Mouse (Mus musculus) kidney, postnatal 36 days (tissue): ENCODE results near the gene Tas2r126.
"Not testable (repeated sequence)": the region's sequence is repeated elsewhere in the genome, so short reads cannot be mapped to it uniquely, and the experiment has no call there.

ENCODE experiments used
- DNase-seq, 2 experiments: peaks; one replicate each; pipeline ENCODE4 v3.0.0; 2021 to 2022; ENCODE audit warnings: mixed read lengths in 2 of 2

Tas2r126 gene

DNA sequence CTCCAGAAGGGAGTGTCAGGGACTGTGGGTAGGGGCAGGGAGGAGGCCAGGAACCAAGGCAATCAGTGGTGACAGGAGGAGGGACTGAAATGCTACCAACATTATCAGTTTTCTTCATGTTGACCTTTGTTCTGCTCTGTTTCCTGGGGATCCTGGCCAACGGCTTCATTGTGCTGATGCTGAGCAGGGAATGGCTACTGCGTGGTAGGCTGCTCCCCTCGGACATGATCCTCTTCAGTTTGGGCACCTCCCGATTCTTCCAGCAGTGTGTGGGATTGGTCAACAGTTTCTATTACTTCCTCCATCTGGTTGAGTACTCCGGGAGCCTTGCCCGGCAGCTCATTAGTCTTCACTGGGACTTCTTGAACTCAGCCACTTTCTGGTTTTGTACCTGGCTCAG, at the start of gene Tas2r126:
Gene Tas2r126 (plus strand): TSS at position 90 of the 400 bp plus-strand sequence.
- peak; percentile 22 to 24 for DNase-seq

DNA sequence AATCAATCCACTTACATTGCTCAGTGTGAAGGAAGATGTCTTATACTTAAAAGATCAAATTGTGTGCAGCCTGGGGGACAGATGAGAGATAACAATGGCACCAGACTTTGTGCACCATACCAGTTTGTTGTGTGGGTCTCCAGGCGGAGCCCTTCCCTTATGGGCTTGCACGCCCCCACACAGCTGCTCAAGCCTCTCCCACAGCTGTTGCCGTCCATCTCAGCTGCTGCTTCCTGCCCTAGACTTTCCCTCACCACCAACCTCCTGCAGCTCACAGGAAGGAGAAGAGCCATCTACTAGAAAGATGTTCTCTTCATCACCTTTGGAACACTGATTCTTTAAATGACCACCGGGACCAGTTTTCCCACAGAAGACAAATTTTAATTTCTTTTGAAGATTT, 48.7 kb upstream of the Tas2r126 start:
- DNase-seq: no peak

DNA sequence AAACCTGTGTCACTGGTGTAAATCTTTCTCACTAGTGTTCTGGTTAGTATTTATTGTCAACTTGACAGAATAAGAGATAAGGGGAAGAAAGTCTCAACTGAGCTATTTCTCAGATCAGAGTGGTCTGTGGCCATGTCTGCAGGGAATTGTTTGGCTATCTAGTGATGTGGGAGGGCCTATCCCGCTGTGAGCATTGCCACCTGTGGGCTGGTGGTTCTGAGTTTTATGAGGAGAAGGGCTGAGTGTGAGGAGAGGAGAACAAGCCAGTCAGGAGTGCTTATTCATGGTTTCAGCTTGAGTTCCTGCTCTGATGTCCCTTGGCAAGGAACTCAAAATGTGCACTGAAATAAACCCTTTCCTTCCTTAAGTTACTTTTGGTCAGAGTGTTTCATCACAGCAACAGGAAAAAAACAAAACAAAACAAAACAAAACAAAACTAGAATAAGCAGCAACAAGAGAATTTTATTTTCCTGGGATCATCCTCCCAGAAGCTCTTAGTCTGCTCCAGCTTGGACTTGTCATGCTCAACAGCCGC, 42.5 kb upstream of the Tas2r126 start:
- peak in 1 of 2 experiments; percentile 26 for DNase-seq

DNA sequence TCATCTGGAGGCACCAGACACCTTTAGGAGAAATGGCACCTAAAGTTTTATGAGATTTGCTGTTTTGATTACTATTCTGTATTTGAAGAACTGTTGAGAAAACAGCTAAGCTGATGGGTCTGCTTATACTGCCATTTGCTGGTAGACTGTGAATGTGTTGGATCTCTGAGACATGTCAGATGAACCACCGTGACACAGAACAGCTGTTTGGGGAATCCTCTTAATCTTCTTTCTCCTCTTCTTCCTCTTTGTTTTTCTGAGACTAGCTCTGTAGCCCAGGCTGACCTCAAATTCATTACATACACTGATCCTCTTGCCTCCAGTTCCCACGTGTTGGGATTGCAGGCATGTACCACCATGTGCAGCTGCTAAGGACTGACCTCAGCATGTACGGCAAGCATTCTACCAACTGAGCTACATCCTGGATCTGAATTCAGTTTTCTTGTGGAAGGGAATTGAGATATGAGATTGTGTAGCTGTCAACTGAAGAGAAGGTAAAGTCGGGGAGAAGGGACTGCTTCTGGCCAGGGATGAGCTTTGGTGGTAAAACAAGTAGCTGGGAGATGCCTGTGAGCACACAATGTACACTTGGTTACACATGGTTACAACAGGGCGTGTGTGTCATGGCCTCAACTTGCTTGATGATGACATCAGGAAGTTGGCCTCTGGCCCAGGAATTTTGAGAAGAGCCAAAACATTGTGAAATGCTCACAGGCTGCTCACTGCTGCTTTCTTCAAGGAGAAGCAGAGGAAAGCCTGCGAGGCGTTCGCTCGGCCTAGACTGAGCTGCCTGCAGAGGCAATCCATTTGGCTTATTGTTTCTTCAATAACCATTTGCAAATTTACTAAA, 38.1 kb upstream of the Tas2r126 start:
- DNase-seq: peak; percentile 88 to 90

DNA sequence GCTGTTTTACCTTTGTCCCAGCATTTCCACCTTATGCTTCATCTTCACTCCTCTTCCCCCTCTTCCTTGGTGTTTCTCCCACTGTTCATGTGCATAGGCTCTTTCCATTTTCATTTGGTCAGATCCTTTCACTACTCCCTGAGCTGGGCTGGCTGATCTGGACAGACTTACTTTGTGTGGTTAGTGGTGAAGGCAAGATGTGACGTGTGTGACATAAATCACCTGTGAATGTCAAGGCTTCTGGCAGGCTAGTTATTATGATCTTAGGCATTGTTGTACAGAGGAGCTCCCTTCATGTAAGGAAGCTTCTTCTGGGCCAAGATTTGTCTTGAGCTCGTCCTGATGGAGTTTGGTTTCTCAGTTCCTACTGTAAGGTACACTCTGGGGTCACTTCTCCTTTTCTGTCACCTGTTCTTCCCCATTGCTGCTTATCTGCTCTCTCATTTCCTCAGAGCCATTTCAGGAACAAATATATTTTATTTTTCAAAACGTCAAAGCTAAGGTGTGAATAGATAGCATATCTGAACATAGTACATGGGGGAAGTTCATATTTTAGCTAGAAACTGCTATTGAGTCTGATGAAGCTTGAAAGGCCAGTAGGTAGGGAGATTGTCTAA, 37.2 kb upstream of the Tas2r126 start:
- no peak for DNase-seq

DNA sequence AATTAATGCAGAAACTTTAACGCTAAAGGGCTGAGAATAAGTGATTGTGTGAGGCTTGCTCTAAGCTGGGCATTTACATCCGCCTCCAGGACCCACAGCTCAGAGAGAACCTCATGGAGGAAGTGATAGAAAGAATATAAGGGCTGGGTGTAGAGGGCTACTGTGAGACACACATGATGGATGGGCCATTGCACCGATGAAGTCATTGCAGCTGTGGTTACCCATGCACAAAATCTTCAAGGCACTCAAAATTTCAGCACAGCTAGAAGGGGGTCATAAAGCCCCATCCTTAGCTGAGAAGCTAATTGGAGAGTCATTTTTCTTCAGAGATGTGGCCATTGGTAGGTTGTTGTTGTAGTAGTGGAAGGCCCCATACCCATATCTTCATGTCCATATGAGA, 36.0 kb upstream of the Tas2r126 start:
- no peak for DNase-seq

DNA sequence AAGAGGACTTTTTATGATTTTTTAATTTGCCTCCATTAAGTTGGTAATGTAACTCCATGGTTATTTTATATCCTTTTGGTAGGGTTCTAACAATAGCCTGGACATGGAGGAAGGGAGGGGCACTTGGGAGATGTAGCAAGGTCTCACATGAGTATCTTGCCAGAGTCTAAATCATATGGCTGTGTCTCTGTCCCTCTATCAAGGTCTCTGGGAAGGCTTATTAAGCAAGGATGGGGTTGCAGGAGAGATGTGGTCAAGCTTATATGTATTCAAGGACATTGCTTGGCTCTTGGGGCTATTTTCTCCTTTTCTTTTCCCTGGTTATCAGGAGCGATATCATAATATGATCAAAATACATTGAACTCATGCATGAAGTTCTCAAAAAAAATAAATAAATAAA, 35.3 kb upstream of the Tas2r126 start:
- DNase-seq: no peak

DNA sequence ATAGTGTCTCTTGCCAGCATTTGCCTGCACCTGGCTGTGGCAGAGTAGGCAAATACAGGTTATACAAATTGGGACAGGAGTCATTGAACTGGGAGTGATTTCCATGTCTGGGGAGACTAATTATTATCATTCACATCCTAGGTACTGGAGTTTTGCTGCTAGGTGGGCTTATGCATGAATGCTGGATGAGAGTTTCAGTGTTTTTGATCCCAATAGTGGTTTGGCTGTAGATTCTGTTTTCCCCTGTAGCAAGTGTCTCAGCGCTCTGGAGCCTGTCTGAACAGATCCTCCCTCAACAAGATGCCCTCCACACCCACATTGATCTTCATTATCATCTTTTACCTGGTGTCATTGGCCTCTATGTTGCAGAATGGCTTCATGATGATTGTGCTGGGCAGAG, 34.4 kb upstream of the Tas2r126 start, which contains the start of gene Tas2r143:
Gene Tas2r143 (plus strand): TSS at position 301 of the 400 bp plus-strand sequence.
- DNase-seq: no peak

DNA sequence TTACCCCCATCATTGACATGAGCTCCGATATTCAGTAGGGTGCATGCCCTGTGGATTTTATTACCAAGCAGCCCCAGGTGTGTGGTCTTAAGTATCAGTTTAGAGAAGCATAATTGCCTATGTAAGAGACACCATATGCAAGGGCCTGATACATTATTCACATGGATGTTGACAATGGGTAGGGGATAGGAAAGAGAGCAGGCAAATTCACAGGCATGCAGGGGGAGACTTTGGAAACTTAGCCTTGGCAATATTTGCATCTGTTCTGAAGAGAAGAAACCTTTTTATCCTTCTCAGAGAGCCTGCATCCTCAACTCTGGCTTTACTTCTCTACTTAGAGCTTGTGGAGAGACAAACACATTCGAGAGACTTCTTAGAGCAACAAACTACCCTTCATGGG, 29.2 kb upstream of the Tas2r126 start, which contains the start of gene Tas2r135:
Gene Tas2r135 (plus strand): TSS at position 301 of the 400 bp plus-strand sequence.
- no peak for DNase-seq

DNA sequence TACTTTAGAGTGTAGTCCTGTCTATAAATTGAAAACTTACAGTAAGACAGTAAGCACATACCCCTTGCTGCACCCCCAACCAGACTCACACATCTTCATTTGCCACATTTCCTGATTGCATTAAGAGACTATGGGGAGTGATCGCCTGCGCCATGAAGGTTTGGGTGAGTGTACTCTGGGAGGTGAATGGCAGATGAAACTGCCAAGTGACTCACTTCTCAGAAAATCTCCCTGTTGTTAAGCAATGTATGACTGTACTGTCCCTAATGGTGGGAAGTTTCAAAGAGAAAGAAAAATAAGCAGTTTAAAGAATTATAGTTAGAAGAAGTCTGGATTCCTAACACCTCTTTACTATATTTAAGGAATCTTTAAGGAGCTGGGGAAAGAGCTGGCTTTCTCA, 14.9 kb upstream of the Tas2r126 start:
- DNase-seq: no peak

DNA sequence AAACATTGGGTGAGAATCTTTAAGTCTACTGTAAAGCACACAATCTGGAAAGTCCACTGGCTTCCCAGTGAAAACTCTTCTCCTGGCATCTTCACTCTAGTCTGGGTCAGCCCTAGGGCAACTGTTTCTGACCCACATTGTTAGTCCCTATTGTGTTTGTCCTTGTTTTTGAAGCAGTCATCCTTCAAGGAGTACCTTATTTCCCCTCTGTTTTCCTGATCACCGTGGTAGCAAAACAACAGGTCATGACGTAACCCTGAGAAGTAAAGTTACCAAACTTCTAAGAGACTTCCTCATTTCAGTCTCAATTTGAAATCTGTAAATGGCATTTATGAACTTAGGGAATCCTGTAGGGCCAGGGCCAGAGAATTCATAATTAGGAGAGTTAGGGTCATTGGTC, 12.9 kb upstream of the Tas2r126 start:
- no peak for DNase-seq

DNA sequence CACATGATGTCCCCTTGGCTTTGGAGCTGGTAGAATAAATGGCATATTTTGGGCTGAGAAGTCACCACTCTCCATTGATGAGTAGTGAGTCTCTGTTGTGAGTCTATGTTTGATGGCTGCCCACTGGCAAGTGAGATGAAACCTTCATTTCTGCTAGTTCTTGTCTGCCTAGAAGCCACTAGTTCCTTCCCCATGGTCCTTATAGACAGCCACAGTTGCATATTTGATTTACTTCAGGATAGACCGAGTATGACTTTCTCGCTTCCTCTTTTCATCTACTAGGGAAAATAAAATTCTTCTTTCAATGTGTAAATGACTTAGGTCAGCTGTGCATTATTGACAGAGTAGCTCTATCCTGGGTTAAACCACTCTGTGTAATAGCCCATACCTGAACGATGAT, 9.9 kb upstream of the Tas2r126 start:
- no peak for DNase-seq

DNA sequence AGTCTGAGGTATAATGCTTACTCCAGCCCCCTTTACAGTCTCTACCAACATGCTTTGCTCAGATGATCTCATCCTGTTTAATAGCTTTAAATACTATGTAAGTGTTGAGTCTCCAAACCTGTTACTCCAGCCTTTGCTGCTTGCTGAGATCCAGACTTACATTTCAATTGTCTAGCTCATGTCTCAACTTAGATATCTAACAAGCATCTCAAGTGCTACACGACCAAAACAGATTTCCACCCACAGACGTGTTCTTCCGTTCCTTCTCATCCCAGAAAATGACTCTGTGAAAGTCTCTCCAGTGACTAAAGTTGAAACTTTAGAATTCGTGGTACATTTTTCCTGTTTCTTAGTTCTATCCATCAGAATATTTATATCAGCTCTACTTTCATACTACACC, 8.0 kb upstream of the Tas2r126 start:
- no peak for DNase-seq

DNA sequence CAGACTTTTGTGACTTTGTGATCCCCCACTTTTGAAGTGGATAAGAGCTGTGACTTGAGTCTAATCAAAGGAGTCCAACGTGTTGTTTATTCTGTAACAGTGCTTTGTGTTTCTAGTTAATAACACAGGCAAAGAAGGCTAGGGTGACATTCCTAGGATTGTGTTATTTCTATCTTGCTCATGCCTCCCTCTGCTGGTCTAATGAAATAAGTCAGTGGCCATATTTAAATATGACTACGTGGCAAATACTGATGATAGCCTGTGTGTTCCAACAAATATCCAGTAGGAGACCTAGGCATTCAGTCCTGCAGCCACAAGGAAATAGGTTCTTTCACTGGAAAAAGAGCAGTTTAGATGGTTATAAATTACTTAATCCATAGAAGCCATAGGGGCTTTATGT, 781 bp upstream of the Tas2r126 start:
- DNase-seq: peak in 1 of 2 experiments; percentile 6

DNA sequence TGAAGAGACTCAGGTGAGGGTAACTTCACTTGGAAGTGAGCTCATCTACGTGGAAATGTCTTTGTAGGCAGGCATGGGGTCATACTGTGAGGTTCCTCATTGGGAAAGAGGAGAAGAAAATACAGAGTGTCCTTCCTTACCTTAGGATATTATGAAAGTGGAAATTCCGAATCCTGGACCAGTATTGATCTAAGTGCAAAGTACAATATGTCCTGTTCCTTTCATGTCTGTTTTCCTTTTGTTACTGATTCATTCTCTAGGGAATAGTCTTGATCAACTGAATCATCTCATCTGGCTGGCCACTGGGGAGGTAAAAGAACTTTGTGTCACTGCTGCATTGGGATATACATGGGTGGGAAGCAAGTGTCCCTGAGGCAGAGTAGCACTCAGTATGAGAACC, 1.2 kb downstream of the Tas2r126 start:
- no peak for DNase-seq

DNA sequence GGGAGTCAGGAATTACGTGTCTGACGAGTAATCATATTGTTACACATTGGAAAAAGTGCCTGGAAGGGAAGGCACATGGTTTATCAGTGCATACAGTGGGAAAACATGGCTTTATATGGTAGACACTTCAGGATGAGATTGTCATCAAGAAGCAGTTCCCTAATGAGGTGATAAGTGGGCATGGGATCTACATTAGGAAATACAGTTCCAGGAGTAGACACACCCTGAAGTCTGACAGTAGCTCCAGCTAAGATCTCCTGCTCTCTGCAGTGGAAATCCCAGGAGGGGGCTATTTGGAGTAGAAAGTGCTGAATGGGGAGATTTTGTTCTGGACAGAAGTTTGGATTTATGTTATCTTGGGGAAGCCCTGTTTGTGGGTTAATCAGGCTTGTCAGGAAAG, 7.1 kb downstream of the Tas2r126 start:
- no peak for DNase-seq

DNA sequence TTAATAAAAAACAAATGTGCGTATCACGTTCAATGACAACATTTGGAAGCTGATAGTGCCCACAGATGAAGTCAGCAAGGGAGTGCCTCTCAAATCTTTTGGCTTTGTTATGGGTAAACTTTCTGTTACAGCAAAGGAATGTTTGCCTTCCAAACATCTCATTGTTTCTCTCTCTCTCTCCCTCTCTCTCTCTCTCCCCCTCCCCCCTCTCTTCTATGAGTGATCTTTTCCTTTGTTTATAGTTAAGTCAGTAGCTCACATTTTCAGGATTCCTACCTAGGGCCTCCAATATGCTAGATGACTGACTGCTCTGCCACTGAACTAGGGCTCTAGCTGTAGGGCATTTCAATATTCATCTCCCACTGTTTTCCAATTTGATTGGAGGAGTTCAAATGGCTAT, 10.2 kb downstream of the Tas2r126 start:
- DNase-seq: no peak

DNA sequence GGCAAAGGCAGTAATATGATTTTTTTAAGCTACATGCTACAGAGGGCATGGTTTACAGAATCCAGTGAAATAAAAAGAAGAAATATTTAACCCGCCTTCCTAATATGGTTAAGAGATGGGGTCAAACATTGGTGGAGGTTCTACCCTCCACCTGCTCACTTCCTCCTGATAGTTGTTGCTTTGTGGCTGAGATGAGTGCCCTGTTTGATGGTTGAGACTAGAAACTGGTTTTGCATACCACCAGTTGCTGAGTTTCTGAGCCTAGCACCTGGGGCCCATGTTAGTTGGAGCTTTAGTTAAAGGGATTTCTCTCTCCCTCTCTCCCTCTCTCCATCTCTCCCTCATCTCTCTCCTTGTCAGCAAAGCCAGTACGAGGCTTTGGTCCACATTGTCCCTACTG, 13.0 kb downstream of the Tas2r126 start:
- DNase-seq: no peak

DNA sequence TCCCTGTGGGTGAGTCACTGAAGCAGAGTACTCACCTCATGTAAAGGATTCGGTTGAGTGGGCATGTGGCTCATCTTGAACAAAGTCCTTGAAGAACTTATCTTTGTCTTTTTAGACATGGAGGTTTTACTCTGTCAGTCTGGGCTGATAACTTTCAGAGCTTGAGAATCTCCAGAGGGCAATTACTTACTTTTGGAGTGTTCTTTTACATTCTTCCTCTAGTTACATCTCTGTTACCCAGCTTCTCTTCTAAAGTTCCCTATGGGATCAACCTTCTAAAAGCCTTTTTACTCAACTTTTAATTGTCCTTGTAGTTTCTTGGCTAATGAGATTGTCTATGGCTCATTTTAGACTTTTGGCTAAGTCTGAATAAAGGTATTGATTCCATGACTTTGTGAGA, 30.8 kb downstream of the Tas2r126 start, which contains the start of gene Olfr458:
Gene Olfr458 (minus strand): TSS at position 101 of the 400 bp plus-strand sequence.
- no peak for DNase-seq

DNA sequence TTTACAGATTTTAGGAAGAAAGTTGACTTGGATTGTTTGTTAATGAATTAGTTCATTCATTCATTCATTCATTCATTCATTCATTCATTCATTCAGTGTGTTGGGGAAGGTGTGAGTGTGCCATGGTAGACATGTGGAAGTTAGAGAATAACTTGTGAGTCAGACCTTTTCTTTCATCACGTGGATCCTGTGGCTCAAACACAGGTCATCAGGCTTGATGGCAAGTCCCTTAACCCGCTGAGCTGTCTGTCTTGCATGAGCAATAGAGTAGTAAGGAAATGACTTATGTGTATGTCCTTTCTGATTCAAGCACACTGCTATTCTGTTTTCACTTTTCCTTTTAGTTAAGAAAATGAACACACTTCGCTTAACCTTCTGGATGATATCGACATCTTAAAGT, 36.2 kb downstream of the Tas2r126 start:
- no peak for DNase-seq

DNA sequence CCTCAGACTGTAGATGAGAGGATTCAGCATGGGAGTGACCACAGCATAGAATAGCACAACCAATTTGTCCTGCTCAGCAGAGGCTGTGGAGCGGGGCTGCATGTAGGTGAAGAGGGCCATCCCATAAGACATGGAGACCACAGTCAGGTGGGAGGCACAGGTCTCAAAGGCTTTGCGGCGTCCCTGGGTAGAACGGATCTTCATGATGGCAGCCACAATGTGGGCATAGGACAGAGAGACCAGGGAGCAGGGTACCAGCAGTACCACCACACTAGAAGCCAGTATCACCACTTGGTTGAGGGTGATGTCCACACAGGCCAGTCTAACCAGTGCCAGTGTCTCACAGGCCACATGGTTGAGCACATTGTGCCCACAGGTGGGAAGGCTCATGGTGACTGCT, 37.0 kb downstream of the Tas2r126 start:
- not testable (repeated sequence) for DNase-seq

DNA sequence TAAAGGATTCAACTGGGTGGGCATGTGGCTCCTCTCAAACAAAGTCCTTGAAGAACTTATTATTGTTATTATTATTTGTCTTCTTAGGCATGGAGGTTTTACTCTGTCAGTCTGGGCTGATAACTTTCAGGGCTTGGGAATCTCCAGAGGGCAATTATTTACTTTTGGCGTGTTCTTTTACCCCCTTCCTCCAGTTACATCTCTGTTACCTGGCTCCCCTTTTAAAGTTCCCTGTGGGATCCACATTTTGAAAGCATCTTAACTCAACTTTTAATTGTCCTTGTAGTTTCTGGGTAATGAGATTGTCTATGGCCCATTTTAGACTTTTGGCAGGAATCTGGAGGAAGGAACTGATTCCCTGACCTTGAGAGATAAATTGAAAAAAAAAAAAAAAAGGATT, 41.9 kb downstream of the Tas2r126 start, which contains the start of gene Olfr457:
Gene Olfr457 (minus strand): TSS at position 101 of the 400 bp plus-strand sequence.
- no peak for DNase-seq

DNA sequence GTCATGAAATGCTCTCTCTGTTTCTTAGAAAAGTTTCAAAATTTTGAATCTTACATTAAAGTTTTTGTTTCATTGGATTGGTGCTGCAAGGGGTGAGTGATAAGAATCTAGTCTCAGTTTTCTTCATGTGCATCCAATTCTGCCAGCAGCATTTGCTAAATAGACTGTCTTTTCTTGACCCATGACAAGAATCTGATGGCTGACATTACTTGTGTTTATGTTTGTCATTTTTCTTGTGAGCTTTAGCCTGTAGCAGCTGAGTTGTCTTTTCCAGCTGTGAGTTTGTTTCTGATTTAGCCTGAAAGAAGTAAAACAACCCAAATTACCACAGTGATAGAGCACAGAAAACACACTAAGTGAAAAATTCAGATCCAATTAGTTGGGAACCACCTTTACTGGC, 50.3 kb downstream of the Tas2r126 start:
- no peak for DNase-seq
